Mouse (Mus musculus): Measurements from ENCODE around the gene Hspa2. TPM values are rescaled to one million over a fixed set of nuclear protein-coding genes. Genes with fewer than 3 reads are reported as not detected.

Hspa2 gene
- 3.6 TPM for polyA plus RNA-seq (2017; shearing (Covaris generic))

GRCm38 (mm10) chr12:76403886-76404537 is at the start of gene Hspa2:
Hspa2 (plus strand) TSS chr12:76404176.

GRCm38 (mm10) chr12:76369206-76369977 is 34.6 kb upstream of the Hspa2 start, which contains the start of gene Zbtb25:
Zbtb25 (minus strand) TSS chr12:76369602.

GRCm38 (mm10) chr12:76369978-76370830 is 33.8 kb upstream of the Hspa2 start, which contains the start of gene Zbtb1:
Zbtb1 (plus strand) TSS chr12:76370266.

GRCm38 (mm10) chr12:76417433-76417854 is 13.5 kb downstream of the Hspa2 start, which contains the start of gene Ppp1r36:
Ppp1r36 (plus strand) TSS chr12:76417538.

Other genes starting within 250 kb of the Hspa2 start
- gene Esr2, start 226.9 kb upstream of the Hspa2 start, polyA plus RNA-seq (2017; shearing (Covaris generic)): not detected
- gene Tex21, start 157.4 kb upstream of the Hspa2 start, polyA plus RNA-seq (2017; shearing (Covaris generic)): not detected
- 48.1 TPM for gene Mthfd1, start 148.9 kb upstream of the Hspa2 start, polyA plus RNA-seq (2017; shearing (Covaris generic))
- gene Akap5, start 79.3 kb upstream of the Hspa2 start, polyA plus RNA-seq (2017; shearing (Covaris generic)): 0.40 TPM
- gene Zbtb25, start 34.6 kb upstream of the Hspa2 start, polyA plus RNA-seq (2017; shearing (Covaris generic)): 100.0 TPM
- gene Zbtb1, start 33.9 kb upstream of the Hspa2 start, polyA plus RNA-seq (2017; shearing (Covaris generic)): 18.9 TPM
- gene Ppp1r36, start 13.4 kb downstream of the Hspa2 start, polyA plus RNA-seq (2017; shearing (Covaris generic)): not detected
- not detected for gene Plekhg3, start 126.7 kb downstream of the Hspa2 start, polyA plus RNA-seq (2017; shearing (Covaris generic))